Mouse (Mus musculus) erythroid progenitor cell, adult 5-6 weeks (primary cell): ENCODE results near the gene Kcnk5. TPM values are rescaled to one million over a fixed set of nuclear protein-coding genes. Genes with fewer than 3 reads are reported as not detected.

Source experiments
- ATAC-seq: replicated peaks from 2 replicates; pipeline ENCODE4 v1.8.0; 2016; ENCODE audit warnings: moderate number of reproducible peaks, mild to moderate bottlenecking, moderate TSS enrichment, inconsistent platforms; ENCODE audit not compliant: poor library complexity, low FRiP score, severe bottlenecking
- total RNA-seq, 2 experiments: library from RNA; stranded (forward) in 1 of 2; stranded (reverse) in 1 of 2; fragments of 150-400 nt in 1 of 2; fragments of 186-747, 209-891 nt in 1 of 2; gene quantifications; 2 replicates each; pipeline versions ENCODE4 v1.2.3 to v1.2.4; 2015 to 2017; ENCODE audit warnings: low replicate concordance in 2 of 2

The Kcnk5 gene
- total RNA-seq, 2 experiments from 2014 or later = 3.4 to 3.6 TPM

DNA sequence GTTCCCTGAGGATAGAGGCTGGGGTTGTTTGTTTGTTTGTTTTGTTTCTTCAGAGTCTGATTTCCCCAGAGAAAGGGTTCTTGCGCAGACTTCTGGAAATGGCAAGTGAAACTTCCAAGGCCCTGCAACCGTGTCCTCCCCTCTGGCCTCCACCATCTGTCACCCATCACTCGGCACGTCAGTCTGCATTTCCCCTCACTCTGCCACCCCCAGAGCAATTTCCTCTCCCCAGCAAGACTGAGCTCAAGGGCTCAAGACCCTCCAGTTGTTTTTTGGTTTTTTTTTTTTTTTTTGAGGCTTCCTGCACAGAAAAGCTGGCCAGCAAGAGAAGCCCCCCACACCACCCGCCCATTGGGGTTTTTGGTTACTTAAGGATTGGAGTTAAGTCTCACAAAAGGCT lies 9.1 kb downstream of the Kcnk5 start:
- ATAC-seq = no peak

- ATAC-seq = no peak
Measured at GRCm38 (mm10) chr14:20171840-20172239, 9.8 kb downstream of the Kcnk5 start.

DNA sequence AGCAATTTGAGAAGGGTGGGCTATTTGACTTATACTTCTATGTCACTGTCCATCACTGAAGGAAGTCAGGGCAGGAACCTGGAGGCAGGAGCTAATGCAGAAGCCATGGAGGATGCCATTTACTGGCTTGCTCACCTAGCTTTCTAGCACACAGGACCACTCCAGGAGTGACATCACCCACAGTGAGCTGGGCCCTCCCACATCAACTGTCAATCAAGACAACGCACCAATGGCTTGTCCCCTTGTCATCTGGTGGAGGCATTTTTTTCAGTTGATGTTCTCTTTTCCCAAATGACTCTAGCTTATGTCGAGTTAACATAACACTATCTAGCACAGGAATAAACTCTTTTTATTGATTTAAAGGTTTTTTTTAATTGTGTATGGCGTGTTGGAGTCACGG lies 12.4 kb downstream of the Kcnk5 start:
- no peak for ATAC-seq

DNA sequence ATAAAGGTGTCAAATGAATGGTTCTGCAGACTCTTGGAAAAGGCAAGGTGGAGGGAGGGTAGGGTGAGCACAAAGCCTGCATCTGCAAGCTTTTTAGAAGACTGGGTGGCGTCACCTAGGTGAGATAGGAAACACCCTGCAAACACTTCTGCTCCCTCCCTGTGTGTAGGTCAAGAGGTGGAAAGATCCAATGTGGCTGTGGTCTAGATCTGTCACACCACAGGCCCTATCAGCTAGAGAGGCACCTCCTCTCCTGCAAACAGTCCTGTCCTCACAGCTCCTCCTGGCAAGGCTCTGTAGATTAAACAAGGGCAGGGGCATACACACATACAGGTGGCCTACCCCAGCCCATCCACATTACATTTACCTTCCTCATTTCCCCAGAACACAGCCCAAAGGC lies 13.1 kb downstream of the Kcnk5 start:
- ATAC-seq = no peak

DNA sequence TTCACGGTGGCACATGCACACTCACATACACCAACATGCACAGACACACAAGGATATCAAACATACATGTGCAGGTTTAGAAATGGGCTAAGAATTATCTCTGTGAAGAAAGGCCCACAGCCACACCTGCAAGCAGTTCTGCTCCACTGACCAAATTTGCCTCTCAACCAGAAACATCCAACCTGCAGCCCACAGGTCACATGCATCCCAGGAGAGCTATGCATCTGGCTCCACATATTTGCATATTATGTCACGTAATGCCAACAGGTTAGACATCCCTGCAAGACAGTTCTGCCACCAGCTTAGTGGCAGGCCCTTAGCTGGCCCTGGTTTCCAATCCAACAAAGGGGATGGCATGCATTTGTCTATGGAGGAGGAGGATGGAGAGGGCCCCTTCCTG lies 13.6 kb downstream of the Kcnk5 start:
- no peak for ATAC-seq

- no peak for ATAC-seq
Measured at GRCm38 (mm10) chr14:20165413-20165812, 16.2 kb downstream of the Kcnk5 start.

- ATAC-seq = no peak
Measured at GRCm38 (mm10) chr14:20164438-20164837, 17.2 kb downstream of the Kcnk5 start.

DNA sequence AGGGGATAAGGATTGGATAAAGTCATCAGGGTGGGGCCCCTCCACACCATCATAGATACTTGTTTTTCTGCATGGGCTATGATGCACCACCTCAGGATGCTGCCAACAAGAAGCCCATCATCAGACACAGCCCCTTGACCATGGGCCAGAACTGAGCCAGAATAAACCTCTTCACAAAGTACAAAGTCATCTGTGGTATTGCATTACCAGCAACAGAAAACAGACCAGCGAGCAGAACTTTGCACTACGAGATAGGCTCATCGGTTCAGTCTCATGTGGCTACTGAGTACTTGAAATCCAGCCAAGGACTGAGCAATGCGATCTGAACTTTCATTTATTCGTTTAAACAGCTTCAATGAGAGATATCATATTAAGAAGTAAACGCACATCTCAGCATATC lies 18.9 kb downstream of the Kcnk5 start:
- no peak for ATAC-seq

DNA sequence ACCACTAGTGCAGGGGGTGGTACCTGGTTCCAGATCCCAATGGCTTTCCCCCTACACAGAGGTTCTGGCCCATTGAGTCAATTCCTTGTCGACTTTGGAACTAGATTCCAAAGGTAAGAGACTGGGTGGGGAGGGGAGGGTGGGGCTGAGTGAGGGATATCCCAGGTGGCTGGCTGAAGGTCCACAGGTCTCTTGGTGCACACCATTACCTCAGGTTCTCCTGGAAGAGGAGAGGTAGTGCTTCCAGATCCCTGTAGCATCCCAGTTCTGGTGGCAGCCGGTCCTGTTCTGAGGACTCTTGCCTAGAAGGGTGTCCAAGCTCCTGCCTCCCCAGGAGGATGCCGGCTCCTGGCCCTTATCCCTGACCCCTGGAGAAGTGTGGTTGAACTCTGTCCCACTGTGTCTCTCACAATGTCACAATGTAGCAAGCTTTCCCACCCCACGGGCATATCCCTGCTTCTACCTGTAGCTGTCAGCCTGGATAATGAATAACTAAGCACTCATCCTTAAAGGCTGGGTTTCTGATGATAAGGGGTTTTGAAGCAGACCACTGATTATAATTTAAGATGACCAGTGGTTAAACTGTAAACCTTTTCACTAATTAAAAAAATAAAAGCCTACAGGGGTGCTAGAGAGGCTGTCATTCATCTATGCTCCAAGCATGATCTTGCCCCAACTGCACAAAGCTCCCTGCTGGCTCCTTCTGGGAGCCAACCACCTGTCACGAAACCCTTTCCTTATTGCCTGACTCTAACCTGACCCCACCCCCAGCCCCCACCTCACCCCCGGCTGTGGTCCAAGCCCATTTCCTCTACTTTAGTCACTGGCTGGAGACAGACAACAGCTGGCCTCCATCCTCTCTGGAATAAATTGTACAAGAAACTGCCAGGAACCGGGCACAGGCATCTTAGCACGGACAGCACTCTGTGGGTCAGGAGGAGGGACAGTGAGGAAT lies 22.6 kb downstream of the Kcnk5 start:
- ATAC-seq = no peak

DNA sequence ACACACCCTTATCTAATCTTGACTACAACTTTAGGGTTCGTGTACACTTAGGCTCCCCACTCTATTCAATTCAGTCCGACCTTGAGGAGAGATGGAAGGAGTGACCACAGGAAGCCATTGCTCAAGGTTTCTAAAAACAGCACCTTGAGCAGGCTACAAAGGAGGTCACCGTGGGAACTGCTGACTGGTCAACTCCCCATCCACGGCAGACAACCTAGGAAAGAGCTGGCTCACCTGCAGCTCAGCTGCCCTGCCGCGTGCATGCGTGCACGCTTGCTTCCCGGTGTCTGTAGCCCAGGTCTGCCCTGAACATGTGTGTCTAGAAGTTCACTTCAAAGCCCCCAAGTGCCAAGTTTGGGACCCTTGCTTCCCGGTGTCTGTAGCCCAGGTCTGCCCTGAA lies 24.0 kb downstream of the Kcnk5 start:
- ATAC-seq = no peak

DNA sequence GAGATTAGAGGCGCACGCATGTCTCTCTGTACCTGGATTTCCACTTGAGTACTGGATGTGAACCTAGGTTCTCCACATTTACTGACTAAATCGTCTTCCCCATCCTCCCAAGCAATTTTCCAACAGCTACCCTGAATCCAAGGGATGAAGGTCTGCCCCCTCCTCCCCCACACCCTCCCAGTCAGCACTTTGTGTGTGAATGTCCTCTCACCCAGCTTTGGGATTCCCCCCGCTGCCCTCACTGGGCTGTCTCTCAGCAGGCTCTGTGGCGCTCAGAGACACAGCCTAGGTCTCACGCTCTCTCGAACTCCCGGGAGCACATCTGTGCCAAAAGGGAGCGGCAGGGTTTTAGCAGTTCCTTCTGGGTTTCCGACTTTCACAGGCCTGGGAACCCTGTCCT lies 25.9 kb downstream of the Kcnk5 start:
- ATAC-seq = no peak

- ATAC-seq = no peak
Measured at GRCm38 (mm10) chr14:20154937-20155336, 26.7 kb downstream of the Kcnk5 start.

GRCm38 (mm10) chr14:20154245-20154644 lies 27.4 kb downstream of the Kcnk5 start:
- ATAC-seq = no peak

GRCm38 (mm10) chr14:20149127-20150080 lies 32.2 kb downstream of the Kcnk5 start:
- no peak for ATAC-seq

DNA sequence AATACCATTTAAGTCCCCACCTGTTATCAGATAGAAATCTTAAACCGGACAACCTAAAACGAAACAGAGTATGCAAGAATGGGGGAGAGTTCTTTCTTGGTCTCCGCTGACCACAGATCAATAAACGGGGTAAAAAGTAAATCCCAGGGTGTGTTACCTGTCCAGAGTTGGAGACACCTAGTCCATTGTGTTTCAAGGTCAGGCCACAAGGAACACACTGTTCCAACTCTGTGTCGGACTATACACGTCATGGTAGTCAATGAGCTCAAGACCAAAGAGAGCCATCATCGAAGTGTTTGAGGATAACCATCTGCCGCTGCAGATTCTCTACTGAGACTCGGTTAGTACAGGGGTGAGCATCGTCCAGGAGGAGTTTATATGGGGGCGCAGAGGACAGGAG lies 33.1 kb downstream of the Kcnk5 start:
- ATAC-seq = no peak

GRCm38 (mm10) chr14:20147854-20148253 lies 33.8 kb downstream of the Kcnk5 start:
- ATAC-seq = no peak

GRCm38 (mm10) chr14:20144093-20144492 lies 37.5 kb downstream of the Kcnk5 start:
- ATAC-seq = no peak

DNA sequence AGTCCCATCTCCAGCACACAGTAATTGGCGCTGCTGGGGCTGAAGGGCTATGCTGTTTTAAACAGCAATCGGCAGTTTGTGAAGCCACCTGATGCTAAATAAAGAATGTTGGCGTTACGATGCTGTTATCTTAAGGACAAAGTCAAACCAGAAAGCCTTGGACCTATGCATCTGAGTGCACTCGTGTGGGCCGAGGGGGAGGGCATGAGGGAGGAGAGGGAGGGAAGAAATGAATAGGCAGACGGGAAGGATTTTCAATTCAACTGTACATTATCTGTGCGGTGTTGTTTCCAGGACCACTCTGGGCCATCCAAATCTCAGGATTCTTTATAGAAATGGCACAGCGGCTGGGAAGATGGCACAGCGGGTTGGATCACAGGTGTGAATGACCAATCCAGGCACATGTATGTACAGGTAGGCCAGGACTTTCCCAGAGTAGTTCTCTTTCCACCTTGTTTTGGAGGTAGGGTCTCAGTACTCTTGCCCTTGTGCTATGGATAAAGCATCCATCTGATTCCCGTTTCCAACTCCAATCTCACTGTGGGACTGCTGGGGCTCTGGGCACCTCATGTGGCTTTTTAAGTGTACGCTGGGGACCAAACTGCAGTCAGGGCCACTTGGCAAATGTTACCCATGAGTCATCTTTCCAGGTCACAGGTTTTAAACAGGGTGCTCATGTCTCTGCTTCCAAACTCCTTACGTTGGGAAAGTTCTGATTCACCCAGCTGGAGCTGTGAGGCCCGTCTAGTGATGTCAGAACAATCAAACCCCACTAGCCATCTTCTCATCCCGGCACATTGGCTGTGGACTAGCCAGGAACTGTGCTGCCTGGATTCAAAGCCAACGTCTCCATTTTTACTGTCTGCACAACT lies 42.9 kb downstream of the Kcnk5 start, which contains the start of gene Saysd1:
Gene Saysd1 (minus strand): TSS at position 51 of the 872 bp plus-strand sequence.
- no peak for ATAC-seq

DNA sequence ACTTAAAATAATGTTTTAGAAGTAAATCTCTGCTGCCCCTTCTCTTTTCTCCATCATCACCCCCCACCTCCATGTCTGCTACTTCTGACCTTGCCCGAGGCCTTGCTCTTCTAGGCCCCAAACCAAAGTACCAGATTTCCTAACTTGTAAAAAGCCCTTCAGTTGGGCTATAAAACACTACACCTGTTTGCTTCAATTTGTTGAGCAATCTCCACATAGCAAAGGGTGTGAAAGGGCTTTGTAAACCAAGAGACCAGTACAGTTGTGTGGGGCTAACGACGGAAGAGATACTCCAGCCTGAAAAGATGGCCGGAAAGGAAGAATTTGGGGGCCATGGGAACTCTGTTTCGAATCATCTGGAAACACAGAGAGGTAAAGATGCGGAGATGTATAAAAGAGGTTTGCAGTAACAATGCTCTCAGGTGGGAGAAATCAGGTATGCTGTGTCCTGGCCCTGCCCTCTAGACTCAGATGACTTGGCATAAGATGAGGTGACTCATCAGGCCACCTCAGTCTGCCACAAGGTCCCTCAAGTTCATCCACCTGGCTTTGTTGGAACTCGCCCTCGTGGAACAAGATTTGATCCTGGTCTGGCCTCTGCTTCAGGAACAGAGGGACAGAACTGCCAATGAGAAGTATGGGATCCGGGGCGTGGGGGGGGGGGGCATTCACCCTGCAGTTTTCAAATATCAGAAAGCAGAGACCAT lies 46.5 kb downstream of the Kcnk5 start:
- ATAC-seq = no peak
